Mouse (Mus musculus): ENCODE measurements around the gene Mpv17. TPM values are rescaled to one million over a fixed set of nuclear protein-coding genes. Genes with fewer than 3 reads are reported as not detected.

Mpv17 gene
- 163 and 250 TPM in 2 replicates for polyA plus RNA-seq (2012; rRNA removed; ENCODE audit: low replicate concordance)

DNA sequence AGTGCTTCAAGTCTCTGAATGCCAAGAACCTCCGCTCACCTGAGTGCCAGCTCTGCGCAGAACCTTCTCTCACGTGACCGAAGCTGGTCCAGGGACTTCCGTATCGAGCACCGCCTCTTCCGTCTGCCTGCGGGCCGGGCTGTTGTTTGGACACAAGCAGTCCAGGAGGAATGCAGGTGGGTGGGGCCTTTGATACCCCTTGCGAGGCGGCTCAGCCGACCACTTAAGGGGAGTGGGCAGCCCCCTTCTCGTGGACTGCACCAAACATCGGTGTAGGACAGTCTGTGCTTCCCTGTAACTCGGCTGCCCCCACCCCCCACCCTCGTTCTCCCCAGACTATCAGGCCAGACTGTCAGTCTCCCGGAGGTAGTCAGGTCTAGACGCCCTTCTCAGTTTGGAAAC is at the start of gene Mpv17:
Gene Mpv17 (minus strand): TSS at position 100 of the 402 bp plus-strand sequence.

DNA sequence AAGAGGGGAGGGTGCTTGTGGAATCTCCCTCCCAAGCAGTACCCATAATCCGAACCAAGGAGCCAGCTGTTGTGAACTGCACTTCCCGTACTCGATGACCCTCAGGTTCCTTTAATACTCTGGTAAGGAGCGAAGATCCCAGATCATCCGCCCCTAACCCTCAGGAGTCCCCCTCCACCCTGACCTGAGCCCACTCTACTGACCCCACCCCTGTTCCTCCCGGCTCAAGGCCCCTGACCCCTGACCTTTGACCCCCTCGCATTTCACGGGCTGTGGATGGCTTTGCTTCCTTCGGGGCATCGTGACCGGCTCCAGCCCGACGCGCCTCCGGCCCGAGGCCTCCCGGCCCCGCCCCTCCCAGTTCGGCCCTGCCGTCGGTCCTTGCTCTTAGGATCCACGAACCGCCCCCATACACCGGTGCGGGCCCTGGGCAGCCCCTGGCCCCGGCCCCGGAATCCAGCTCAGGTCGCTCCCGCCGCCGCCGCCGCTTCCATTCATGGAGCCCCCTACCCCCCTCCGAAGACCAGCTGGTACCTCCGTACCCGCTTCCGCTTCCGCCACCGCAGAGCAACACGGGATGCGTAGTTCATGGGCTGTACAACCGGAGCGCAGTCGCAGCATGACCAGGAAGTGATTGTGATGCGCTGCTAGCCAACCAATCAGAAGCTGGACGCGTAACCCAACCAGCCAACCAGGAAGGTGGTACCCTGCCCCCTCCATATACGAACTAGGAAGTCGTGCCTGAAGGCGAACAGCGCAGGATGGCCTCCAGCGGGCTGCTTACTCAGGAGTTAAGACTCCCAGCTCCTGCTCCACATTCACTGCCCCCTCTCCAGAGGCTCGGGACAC is 47.9 kb upstream of the Mpv17 start, which contains the start of gene Zfp513:
Gene Zfp513 (minus strand): TSS at position 562 of the 849 bp plus-strand sequence.

DNA sequence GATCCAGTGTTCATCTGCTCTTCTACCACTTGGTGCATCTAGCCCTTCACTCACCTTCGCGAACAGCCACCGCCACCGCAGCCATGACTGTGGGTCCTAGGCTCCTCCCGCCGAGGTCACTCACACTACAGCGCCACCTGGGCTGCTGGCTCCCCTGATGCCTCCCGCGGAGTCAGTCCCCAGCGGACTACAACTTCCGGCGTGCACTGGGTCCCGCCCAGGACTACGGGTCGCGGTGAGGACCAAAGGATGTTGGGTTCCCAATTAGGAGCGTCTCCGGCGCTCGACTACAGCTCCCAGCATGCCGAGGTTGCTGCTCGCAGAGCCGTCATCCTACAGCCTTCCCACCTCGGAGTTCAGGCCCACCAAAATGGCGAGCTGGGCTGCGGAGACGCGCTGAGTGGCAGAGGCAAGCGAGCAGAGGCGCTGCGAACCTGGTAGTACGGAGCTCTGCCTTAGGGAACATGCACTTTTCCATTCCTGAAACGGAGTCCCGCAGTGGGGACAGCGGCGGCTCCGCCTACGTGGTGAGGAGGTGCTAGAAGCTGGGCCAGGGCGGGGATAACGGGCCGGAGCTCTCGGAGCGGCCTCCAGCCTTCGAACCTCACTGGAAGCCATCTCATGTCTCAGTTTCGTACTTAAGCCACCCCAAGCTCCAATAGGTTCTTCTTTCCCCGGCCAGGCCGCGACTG is 39.0 kb upstream of the Mpv17 start, which contains the start of the genes Snx17 and Eif2b4:
Gene Snx17 (plus strand): TSS at position 289 of the 692 bp plus-strand sequence.
Gene Eif2b4 (minus strand): TSS at position 492 of the 692 bp plus-strand sequence.

DNA sequence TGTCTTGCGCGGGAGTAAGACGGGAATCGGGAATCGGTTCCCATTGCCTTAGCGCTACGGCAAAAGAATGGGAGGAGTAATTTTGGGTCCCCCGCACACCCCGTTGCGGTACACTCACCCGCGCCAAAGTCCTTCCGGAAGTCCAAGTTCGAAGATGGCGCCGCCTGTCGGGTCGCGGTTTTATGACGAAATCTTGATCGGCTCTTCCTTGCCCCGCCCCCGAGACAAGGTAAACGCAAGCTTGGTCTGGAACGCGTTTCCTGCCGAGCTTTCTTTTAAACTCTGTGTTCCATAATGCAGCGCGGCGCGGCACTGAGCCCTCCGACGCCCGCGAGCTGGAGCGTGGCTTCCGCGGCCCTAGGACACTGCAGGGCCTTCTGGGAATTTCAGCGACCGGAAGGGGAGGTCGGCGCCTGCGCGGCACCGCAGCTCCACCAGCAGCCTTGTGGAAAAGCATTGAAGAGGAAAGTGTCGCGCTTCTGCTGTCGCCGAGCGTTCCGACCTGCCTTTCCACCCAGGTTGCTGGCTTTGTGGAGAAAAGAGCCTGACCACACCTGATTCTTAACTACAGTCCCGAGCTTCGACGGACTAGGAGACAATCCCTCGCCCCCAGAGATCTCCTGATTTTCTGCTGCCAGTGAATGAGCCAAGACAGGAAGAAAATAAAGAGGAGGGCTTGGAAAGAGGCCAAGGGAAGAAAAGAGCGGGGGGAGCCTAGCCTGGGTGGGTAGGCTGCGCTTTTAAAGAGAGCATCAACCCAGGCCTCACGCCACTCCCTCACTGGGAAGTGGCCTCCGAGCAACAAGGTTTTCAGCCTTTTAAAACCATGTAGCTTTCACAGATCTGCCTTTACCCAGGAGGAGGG is 25.9 kb upstream of the Mpv17 start, which contains the start of the genes Gm29609 and Gtf3c2:
Gene Gm29609 (minus strand): TSS at position 146 of the 865 bp plus-strand sequence.
Gene Gtf3c2 (minus strand): TSS at position 379 of the 865 bp plus-strand sequence.

DNA sequence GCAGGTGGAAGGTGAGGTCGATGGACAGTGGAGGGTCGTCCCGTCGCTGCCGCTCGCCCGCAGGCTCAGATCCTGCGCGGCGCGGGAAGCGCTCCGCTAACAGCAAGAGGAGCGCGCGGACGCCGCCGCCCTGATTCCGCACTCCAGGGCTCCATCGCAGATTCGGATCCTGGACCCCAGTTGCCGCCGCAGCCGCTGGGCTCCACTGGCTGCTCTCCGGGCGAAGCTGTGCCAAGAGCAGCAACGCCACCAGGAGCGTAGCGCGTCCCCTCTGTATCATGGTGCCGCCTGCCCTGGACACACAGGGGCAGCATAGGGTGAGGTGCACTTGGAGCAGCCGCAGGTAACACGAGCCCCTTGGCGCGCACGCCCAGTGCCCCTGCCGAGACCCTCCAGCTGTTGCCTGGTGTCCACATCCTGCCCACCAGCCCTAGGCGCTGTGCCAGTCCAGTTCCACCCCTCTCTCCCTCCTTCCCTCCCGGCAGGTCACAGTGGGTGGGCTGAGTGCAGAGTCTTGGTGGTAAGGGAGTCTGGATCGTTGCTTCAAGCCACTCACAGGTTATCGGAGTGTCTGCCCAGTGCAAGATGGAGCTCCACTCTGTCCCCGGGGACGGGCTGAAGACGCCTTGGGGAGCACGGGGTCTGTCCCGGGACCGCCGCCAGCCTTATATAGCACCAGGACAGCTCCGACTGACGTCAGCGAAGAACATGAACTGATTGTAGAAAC is 15.6 kb downstream of the Mpv17 start, which contains the start of gene Ucn:
Gene Ucn (minus strand): TSS at position 589 of the 727 bp plus-strand sequence.

DNA sequence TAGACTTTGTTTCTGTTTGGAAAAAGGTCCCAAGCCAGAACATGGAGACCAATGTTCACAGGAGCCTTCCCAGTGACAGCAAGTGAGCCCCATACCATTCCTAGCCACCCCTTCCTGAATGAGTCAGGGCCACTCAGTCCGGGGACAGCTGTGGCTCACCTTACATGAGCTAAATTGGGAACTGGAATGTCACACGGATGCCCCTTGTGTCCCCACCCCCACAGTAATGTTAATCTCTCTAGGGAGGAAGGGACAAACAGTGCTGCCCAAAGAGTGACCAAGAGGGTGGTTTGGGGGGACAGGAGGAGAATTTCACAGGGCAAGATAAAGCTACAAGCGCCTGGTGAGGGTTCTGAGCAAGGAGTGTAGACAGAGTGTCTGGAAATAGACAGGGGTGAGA is 37.7 kb downstream of the Mpv17 start, which contains the start of gene Trim54:
Gene Trim54 (plus strand): TSS at position 359 of the 400 bp plus-strand sequence.

DNA sequence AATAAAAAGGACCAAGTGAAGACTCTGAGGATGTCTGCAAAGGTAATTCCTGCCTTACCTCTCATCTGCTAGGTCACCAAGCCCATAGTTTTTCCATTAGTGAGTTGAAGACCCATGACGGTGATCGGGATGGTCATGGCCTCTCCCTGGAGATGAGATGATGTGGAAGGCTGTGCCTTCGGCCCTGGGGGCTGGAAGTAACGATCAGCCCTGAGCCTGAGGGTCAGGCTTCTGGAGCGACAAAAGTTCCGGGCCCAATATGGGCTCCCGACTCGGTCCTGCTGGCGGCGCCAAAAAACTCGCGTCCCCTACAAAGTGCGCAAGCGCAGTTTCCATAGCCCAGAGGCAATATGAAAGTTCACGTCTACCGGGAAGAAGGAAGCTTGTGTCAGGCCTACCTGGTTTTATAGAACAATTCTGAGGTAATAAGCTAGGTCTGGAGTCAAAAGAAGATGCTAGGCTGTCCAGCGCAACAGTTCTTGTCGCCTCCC is 46.0 kb downstream of the Mpv17 start, which contains the start of gene Slc30a3:
Gene Slc30a3 (minus strand): TSS at position 238 of the 491 bp plus-strand sequence.

DNA sequence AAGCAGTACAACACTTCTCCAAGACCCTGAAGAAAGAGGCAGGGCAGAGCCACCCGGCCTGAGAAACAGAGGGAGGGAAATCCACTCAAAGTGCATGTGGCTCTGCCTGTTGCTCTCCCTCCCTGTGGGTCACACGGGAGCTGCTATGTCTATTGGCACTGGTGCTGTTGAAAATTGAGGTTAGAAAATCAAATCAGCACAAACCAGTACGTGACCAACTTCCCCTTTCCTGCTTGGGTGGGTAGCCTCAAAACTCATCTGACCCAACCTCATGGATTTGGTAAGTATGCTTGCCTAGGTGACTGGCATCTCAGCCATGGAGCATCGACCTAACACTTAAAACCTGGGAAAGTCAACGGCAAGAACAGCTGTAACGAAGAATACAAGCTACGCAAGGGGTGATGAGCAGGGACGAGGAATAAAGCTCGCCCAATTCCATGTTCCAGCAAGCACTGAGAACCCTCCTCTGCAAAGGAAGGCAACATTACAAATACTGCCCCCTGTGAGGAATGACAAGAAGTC is 48.2 kb downstream of the Mpv17 start, which contains the start of gene Dnajc5g:
Gene Dnajc5g (plus strand): TSS at position 472 of the 522 bp plus-strand sequence.

Other genes with a start within 250 kb of the Mpv17 start
- gene Ost4, start 246.5 kb downstream of the Mpv17 start, polyA plus RNA-seq (2012; rRNA removed; ENCODE audit: low replicate concordance): 286 and 295 TPM in 2 replicates
- gene Emilin1, start 240.8 kb downstream of the Mpv17 start, polyA plus RNA-seq (2012; rRNA removed; ENCODE audit: low replicate concordance): 32.9 and 197 TPM in 2 replicates
- 35.3 and 66.7 TPM in 2 replicates for gene Khk, start 232.8 kb downstream of the Mpv17 start, polyA plus RNA-seq (2012; rRNA removed; ENCODE audit: low replicate concordance)
- gene Cgref1, start 208.7 kb downstream of the Mpv17 start, polyA plus RNA-seq (2012; rRNA removed; ENCODE audit: low replicate concordance): 1.1 and 6.2 TPM in 2 replicates
- gene Preb, start 193.9 kb downstream of the Mpv17 start, polyA plus RNA-seq (2012; rRNA removed; ENCODE audit: low replicate concordance): 289 and 327 TPM in 2 replicates
- gene Tcf23, start 185.6 kb downstream of the Mpv17 start, polyA plus RNA-seq (2012; rRNA removed; ENCODE audit: low replicate concordance): 0.69 and 25.8 TPM in 2 replicates
- 209 and 273 TPM in 2 replicates for gene Atraid, start 105.9 kb downstream of the Mpv17 start, polyA plus RNA-seq (2012; rRNA removed; ENCODE audit: low replicate concordance)
- 40.4 and 53.2 TPM in 2 replicates for gene Slc5a6, start 105.3 kb downstream of the Mpv17 start, polyA plus RNA-seq (2012; rRNA removed; ENCODE audit: low replicate concordance)
- gene Cad, start 99.5 kb downstream of the Mpv17 start, polyA plus RNA-seq (2012; rRNA removed; ENCODE audit: low replicate concordance): 21.5 and 75.0 TPM in 2 replicates
- gene Dnajc5g, start 48.0 kb downstream of the Mpv17 start, polyA plus RNA-seq (2012; rRNA removed; ENCODE audit: low replicate concordance): not detected in 2 replicates
- 0.12 TPM in 1 of 2 replicates, not detected in the other for gene Slc30a3, start 46.0 kb downstream of the Mpv17 start, polyA plus RNA-seq (2012; rRNA removed; ENCODE audit: low replicate concordance)
- not detected in 2 replicates for gene Trim54, start 37.5 kb downstream of the Mpv17 start, polyA plus RNA-seq (2012; rRNA removed; ENCODE audit: low replicate concordance)
- gene Ucn, start 15.4 kb downstream of the Mpv17 start, polyA plus RNA-seq (2012; rRNA removed; ENCODE audit: low replicate concordance): not detected in 2 replicates
- gene Gm29609, start 25.7 kb upstream of the Mpv17 start, polyA plus RNA-seq (2012; rRNA removed; ENCODE audit: low replicate concordance): 4.4 and 5.4 TPM in 2 replicates
- 57.4 and 85.2 TPM in 2 replicates for gene Gtf3c2, start 25.9 kb upstream of the Mpv17 start, polyA plus RNA-seq (2012; rRNA removed; ENCODE audit: low replicate concordance)
- 108 and 112 TPM in 2 replicates for gene Snx17, start 39.0 kb upstream of the Mpv17 start, polyA plus RNA-seq (2012; rRNA removed; ENCODE audit: low replicate concordance)
- gene Eif2b4, start 39.2 kb upstream of the Mpv17 start, polyA plus RNA-seq (2012; rRNA removed; ENCODE audit: low replicate concordance): 39.2 and 59.8 TPM in 2 replicates
- gene Zfp513, start 48.1 kb upstream of the Mpv17 start, polyA plus RNA-seq (2012; rRNA removed; ENCODE audit: low replicate concordance): 34.3 and 47.6 TPM in 2 replicates
- 30.0 and 90.9 TPM in 2 replicates for gene Ppm1g, start 66.4 kb upstream of the Mpv17 start, polyA plus RNA-seq (2012; rRNA removed; ENCODE audit: low replicate concordance)
- 140 and 206 TPM in 2 replicates for gene Nrbp1, start 86.6 kb upstream of the Mpv17 start, polyA plus RNA-seq (2012; rRNA removed; ENCODE audit: low replicate concordance)
- gene Gm9970, start 87.0 kb upstream of the Mpv17 start, polyA plus RNA-seq (2012; rRNA removed; ENCODE audit: low replicate concordance): 0.27 and 0.57 TPM in 2 replicates
- 9.7 and 58.7 TPM in 2 replicates for gene Krtcap3, start 97.4 kb upstream of the Mpv17 start, polyA plus RNA-seq (2012; rRNA removed; ENCODE audit: low replicate concordance)
- gene Ift172, start 136.9 kb upstream of the Mpv17 start, polyA plus RNA-seq (2012; rRNA removed; ENCODE audit: low replicate concordance): 40.7 and 63.3 TPM in 2 replicates
- 7.7 and 46.5 TPM in 2 replicates for gene Fndc4, start 141.8 kb upstream of the Mpv17 start, polyA plus RNA-seq (2012; rRNA removed; ENCODE audit: low replicate concordance)
- gene Gckr, start 143.2 kb upstream of the Mpv17 start, polyA plus RNA-seq (2012; rRNA removed; ENCODE audit: low replicate concordance): 0.21 and 0.28 TPM in 2 replicates

Data from subcutaneous adipose tissue, adult 2 months (tissue).